Mouse (Mus musculus) heart, adult 10 weeks (tissue): ENCODE data around the gene Lbp. TPM values are rescaled to one million over a fixed set of nuclear protein-coding genes. Genes with fewer than 3 reads are reported as not detected.

Experiments
- polyA plus RNA-seq: library from polyadenylated mRNA; stranded (reverse); fragments of 350-450 nt; fragmentation: Illumina TruSeq; extraction: RNeasy Lipid Tissue Mini Kit (QIAGEN cat#74804); gene quantifications from one replicate; pipeline ENCODE4 v1.2.3, GENCODE M21; 2014; ENCODE audit warnings: low read depth, low replicate concordance

Gene Lbp
- 8.2 TPM for polyA plus RNA-seq

DNA sequence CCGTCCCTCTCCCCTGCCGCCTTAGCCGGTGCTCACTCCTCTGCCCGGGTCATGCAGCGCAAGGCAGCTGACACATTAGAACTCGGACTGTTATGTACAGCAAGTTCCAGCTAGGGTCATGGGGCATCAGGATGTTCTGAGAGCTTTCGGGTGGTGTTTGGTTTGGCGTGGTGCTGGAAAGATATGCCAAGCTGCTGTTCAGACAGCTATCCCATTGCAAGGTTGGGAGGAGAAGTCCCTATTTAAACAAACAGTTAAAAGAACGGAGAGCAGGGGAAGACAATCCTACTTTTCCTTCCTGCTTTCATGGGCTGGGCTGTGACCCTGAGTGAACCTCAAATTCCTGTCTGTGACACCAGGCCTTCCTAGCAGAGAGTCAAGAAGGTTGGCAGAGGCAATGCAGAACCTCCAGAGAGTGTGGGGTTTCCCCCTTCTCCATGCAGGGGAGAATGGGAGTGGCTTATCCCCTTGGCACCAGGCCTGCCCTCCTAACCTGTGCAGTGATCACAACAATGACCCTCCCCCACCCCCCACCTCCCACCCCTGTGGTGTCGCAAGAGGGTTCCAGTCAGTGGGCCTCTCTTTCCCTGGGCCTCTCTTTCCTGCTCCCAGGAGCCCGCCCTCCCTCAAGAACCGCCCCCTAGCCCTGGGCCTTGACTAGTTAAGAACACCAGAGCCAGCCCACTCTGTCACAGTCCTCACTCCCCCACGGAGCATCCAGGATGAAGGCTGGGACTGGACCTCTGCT lies at the start of gene Lbp:
Lbp (plus strand) TSS at position 546 of the 748 bp plus-strand sequence.

DNA sequence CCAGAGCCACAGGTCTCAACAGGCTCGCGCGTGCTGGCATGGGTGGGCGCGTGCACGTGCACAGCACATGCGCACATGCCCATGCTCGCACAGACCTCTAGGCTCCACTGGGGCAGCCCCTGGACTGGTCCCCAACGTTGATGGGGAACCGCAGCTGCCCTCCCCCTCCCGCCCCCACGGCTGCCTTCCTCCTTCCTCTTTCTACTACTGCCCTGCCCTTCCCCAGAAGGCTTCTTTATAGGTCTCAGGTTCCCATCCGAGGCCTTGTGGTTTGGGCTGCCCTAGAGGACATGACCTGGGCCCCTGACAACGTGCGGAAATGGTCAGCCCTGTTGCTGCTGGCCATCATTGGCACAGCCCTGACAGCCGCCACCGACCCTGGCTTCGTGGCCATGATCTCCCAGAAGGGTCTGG lies 48.3 kb upstream of the Lbp start, which contains the start of gene Bpi:
Bpi (plus strand) TSS at position 90 of the 414 bp plus-strand sequence.

DNA sequence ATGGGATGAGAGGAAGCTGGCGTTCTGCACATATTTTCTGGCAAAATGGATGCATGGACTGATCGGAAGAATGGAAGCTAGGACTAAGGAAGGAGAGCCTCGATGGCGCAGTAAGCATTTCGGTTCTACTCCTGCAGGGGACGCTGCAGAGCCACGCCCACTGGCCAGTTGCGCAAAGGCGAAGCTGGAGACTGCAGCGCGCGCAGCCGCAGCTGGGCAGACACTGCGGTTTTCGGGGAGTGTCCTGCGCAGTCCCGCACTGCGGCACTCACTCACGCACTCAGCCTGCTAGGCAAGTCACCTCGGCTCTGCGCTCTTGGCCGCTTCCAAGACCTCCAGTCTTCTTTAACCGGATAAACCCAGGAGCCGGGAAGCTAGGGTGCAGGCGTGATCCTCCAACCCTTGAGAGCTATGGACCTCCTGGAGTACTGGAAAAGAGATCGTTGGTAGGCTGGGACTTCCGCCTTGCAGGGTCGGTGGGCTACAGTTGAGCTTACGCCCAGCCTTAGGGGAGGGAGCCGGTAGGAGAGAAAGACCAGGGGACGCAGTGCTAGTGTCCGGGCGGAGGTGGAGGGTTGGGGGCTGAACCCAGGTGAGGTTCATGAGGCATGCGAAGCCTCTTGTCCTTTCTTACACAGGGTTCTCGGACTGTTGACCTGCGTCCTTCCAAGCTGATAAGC lies 69.3 kb downstream of the Lbp start, which contains the start of gene Snhg11:
Snhg11 (plus strand) TSS at position 196 of the 680 bp plus-strand sequence.

Other genes starting within 250 kb of the Lbp start
- 162 TPM for gene Tgm2, start 160.1 kb upstream of the Lbp start, polyA plus RNA-seq
- 5.9 TPM for gene D630003M21Rik, start 77.3 kb upstream of the Lbp start, polyA plus RNA-seq
- not detected for gene Bpi, start 48.4 kb upstream of the Lbp start, polyA plus RNA-seq
- gene Snhg11, start 69.1 kb downstream of the Lbp start, polyA plus RNA-seq = 0.50 TPM
- 20.0 TPM for gene Ralgapb, start 103.4 kb downstream of the Lbp start, polyA plus RNA-seq
- 6.1 TPM for gene Adig, start 196.1 kb downstream of the Lbp start, polyA plus RNA-seq
- not detected for gene Arhgap40, start 206.3 kb downstream of the Lbp start, polyA plus RNA-seq